ENCODE assay signal across 9 mouse cellular contexts in the genomic region with DNA sequence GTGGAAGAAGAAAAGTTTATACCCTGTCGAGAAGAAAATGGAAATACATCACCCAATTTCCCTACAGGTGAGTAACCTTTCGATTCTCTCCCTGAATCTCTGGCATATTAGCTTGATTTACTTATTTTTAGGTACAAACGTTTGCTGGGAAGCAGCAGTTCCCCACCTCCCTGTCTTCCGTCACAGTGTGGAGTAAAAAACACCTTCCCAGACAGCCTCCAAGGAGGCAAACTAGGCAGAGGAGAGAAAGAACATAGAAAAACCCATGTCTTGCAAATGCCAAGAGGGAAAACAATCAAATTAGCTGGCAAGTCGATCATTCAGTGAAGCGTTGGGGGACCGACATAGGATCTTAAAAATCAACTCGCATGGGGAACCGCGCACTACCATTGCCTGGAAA.
"Had no signal": no experiment of that assay in that cellular context is flagged by ENCODE, and none has a peak within 500 bp of the region (broad histone marks: within the 10 kb centered on the region; RNA-seq: fewer than 3 reads in every experiment).

No protein-coding gene starts in this region.

- H3K9me3 ChIP-seq: limb, embryonic 10.5 days; liver, embryonic 15.5 days; neural tube, embryonic 13.5 days had no signal

- H3K36me3 ChIP-seq: limb, embryonic 10.5 days; liver, embryonic 15.5 days; neural tube, embryonic 13.5 days had no signal

- ATAC-seq: lung, postnatal 0 days had no signal

- H3K4me1 ChIP-seq: limb, embryonic 10.5 days; liver, embryonic 15.5 days; neural tube, embryonic 13.5 days had no signal

- H3K4me2 ChIP-seq: liver, embryonic 11.5 days; liver, embryonic 15.5 days; neural tube, embryonic 13.5 days had no signal

- H3K27me3 ChIP-seq: liver, embryonic 15.5 days; neural tube, embryonic 13.5 days had no signal

- H3K27ac ChIP-seq: limb, embryonic 10.5 days; liver, embryonic 15.5 days; neural tube, embryonic 13.5 days had no signal

- DNase-seq: kidney, postnatal 10 days; lung, adult 2 months; lung, postnatal 36 days; midbrain, embryonic 14.5 days had no signal

- H3K4me3 ChIP-seq: limb, embryonic 10.5 days; liver, embryonic 15.5 days; neural tube, embryonic 13.5 days had no signal

- H3K9ac ChIP-seq: liver, embryonic 15.5 days; neural tube, embryonic 13.5 days had no signal
